Mouse (Mus musculus): ENCODE measurements around the gene Cpe.
A peak's percentile ranks its signal among the peaks of the same experiment; 100 is the strongest.

Gene Cpe

DNA sequence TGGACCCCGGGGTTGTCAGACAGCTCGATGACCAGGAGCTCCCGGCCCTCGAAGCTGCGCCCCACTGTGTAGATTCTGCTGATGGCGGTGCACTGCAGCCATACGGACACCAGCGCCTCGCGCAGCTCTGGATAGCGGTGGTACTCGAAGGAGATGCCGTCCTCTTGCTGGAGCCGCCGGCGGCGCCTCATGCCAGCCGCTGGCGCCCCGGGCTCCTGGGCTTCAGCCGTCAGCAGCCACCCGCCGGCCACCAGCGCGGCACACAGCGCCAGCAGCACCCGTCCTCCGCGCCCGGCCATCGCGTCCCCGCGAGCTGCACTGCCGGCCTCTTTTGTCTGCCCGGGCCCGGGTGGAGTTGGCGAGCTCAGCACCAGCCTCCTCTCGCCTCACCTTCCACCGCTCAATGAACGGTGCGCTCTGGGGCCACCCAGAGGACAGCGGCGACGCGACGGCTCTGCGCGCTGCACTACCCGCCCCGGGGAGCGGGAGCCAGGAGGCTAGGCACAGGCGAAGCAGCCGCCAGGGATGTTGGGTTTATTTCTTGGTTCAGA lies at the start of gene Cpe:
Gene Cpe, minus strand, starts transcription at position 404 of the 551 bp plus-strand sequence.
- DNase-seq (ENCODE audit: low spot score): peak; percentile 60

DNA sequence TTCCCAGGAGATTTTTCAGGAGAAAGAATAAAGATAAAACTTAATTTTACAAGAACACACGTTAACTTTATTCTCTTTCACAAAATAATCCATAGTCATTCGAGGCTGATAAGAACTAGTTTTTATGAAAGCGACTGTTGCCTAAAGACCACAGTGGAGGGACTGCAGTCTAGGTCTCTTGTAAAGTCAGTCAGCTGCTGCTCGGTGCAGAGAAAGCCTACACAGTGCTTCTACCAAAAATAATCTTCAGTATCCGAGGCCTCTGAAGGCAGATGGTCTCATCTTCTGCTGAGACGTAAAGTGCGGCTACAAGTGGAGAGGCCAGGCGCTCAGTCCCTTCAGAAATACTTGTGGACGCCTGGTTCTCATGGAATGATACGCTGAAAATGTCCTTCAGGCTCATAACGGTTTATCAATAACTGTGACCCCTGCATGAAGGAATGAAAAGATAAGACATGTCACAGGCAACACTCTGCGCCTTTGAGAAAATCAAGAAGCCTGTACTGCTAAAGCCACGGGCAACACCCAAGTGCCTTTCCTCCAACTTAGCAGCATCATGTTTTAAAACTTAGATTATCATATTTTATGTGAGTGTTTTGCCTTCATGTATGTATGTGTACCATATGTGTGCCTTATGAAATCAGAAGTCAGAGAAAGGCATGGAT lies 47.8 kb upstream of the Cpe start:
- no peak for DNase-seq (ENCODE audit: low spot score)

- no peak for DNase-seq (ENCODE audit: low spot score)
Measured at GRCm38 (mm10) chr8:64738916-64739315, 46.1 kb upstream of the Cpe start.

DNA sequence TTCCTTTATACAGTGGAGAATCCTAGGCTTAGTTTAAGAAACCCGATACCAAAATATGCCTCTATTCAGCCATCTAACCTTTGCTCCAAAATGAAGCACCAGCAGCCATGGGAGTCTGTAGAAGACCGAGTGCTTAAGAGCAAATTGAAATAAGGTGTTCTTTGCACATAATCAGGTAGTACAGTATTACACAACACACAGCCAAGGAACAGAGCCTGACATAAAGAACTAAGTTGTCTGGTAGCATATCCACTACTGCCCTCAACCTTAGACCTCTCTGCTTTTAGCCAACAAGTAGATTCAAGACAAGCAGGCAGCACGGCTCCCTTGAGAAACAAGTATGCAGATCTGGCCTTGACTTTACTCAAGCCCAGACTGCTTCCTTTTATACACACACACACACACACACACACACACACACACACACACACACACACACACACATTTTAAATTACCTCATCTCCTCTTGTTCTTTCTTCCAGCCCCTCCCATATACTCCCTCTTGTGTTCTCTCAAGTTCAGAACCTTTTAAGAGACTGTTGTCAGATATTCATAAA lies 44.0 kb upstream of the Cpe start:
- DNase-seq (ENCODE audit: low spot score): no peak

DNA sequence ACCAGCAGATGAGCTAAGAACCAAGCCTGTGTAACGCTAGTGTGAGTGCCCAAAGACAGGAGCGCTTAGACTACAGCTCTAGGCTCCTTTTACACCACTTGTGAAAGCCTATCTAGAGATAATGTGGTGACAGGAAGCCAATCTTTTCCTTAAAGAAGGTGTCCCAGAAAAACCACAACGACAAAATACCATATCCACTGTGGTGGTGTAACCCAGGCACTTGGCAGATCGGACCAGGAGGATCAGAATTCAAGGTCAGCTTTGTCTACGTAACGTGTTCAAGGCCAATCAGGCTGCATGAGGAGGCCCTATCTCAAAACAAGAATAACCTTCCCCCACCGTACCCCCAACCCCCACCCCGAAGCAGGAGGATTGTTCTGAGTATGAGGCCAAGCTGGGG lies 42.3 kb upstream of the Cpe start:
- no peak for DNase-seq (ENCODE audit: low spot score)

DNA sequence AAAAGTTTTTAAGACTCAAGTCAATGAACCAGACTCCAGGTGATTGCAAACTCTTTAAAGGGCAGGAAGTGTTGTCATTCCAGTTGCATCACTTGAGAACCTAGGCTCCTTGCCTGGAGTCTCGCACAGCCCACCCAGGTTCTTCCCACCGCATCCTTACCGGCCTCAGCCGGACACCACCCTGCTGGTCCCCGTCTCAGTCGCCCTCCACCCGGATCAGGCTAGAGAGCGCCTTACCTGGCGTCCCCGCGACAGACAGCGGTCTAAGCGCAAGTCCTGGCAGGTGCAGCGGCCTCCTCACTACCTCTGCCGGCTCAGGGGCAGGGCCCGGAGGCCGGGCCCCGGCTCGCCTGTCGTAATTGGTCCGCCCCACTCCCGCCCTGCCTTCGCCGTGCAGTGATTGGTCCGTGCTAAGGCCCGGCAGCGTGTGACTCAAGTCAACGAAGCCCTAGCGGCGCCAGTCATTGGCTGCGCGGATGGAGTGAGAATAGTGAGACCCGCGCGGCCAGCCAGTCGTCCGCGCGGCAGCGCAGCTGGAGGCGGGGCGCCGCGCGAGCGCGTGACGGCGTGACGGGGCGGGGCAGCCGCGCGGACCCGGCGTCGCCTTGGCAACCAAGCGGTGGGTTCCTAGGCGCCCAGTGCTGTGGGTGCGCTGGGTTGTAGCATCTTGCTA lies 40.6 kb upstream of the Cpe start, which contains the start of gene Msmo1:
Gene Msmo1, minus strand, starts transcription at position 522 of the 673 bp plus-strand sequence.
- DNase-seq (ENCODE audit: low spot score): peak; percentile 87

GRCm38 (mm10) chr8:64732596-64732995 lies 39.7 kb upstream of the Cpe start:
- DNase-seq (ENCODE audit: low spot score): no peak

DNA sequence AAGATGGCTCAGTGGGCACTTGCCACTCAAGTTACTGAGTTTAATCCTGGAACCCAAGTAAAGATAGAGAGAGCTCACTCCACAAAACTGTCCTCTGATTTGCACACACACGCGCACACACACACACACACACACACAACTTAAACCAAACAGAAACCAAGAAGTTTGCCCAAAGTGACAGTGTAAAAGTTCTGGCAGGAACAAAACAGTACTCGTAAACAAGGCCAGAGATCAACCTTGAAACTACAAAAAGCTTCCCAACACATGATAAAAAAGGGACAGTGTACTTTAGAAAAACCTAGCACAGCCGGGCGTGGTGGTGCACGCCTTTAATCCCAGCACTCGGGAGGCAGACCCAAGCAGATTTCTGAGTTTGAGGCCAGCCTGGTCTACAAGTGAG lies 35.3 kb upstream of the Cpe start:
- no peak for DNase-seq (ENCODE audit: low spot score)

- no peak for DNase-seq (ENCODE audit: low spot score)
Measured at GRCm38 (mm10) chr8:64726190-64726695, 33.4 kb upstream of the Cpe start.

- no peak for DNase-seq (ENCODE audit: low spot score)
Measured at GRCm38 (mm10) chr8:64723206-64723605, 30.4 kb upstream of the Cpe start.

- no peak for DNase-seq (ENCODE audit: low spot score)
Measured at GRCm38 (mm10) chr8:64717868-64718267, 25.0 kb upstream of the Cpe start.

DNA sequence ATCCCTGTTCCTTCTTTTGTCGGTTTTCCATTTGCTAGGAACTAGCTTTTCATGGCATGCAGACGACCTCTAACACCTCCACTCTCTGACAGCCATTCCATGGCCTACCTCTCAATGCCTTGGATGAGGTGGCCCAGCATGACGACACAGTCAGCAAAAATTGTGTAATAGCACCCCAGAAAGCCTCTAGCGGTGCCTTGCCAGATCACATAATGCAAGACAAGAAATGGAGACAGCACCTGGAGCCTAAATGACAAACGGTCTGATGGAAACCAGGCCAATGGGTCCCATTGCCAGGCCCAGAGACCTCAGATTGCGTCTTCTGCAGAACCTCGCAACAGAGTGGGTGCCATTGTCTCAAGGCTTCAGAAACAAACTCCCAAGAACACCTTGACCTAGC lies 19.6 kb upstream of the Cpe start:
- DNase-seq (ENCODE audit: low spot score): no peak

DNA sequence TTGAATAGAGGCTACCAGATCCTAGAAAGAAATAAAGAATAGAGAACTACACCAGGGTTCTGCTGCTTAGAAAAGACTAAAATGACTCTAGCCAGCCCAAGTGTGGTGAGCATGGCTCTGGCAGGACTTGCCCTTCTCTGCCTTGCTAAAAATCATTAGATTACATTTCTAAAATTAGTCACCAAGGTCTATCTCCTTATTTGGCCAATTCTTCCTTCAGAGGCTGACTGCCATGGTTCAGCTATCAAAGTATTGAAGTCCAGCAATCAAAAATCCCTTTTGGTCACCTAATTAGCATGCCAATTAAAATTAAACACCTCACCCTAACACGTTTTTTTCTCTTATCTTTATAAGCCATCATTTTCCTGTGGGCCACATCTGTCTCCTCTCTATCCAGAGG lies 18.7 kb upstream of the Cpe start:
- DNase-seq (ENCODE audit: low spot score): no peak

- DNase-seq (ENCODE audit: low spot score): no peak
Measured at GRCm38 (mm10) chr8:64707481-64707880, 14.6 kb upstream of the Cpe start.

GRCm38 (mm10) chr8:64703191-64703590 lies 10.3 kb upstream of the Cpe start:
- DNase-seq (ENCODE audit: low spot score): no peak

GRCm38 (mm10) chr8:64691591-64692401 lies 1.1 kb downstream of the Cpe start:
- DNase-seq (ENCODE audit: low spot score): no peak

GRCm38 (mm10) chr8:64690845-64691244 lies 2.0 kb downstream of the Cpe start:
- DNase-seq (ENCODE audit: low spot score): no peak

DNA sequence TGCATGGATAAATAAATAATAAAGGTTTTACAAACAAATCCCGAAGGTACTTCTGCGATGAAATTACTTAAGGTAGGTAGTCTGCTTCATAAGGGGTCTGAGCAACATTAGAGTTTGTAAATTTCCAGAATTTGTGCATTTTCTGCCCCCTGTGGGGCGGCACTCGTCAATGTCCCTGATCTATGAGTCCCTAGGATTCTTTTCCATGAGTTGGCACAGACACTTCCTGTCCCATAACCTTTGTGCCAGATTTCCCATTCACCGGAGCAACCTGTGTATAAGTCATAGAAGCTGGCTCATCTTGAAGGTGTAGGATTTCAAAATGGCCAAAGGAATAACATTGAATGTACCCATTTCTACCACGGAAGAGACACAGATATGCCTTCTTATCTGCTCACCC lies 2.5 kb downstream of the Cpe start:
- no peak for DNase-seq (ENCODE audit: low spot score)

DNA sequence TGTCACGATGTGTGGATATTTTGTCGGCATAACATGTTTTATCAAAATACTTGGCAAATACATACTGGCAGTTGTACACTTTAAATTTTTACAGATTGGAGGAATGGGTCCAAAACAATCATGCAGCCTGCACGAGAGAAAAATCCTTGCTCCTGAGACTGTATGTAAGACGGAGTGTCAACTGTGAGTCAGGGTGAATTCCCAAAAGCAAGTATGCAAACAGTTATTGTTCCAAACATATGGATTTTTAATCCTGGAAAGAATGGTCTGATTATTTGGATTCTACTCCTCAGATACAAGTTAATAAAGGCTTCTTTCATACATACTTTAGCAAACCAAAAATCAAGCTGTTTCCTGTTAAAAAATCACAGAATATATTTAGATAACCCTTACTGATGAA lies 4.1 kb downstream of the Cpe start:
- DNase-seq (ENCODE audit: low spot score): no peak

- no peak for DNase-seq (ENCODE audit: low spot score)
Measured at GRCm38 (mm10) chr8:64688161-64688560, 4.7 kb downstream of the Cpe start.

- DNase-seq (ENCODE audit: low spot score): no peak
Measured at GRCm38 (mm10) chr8:64682501-64682900, 10.4 kb downstream of the Cpe start.

DNA sequence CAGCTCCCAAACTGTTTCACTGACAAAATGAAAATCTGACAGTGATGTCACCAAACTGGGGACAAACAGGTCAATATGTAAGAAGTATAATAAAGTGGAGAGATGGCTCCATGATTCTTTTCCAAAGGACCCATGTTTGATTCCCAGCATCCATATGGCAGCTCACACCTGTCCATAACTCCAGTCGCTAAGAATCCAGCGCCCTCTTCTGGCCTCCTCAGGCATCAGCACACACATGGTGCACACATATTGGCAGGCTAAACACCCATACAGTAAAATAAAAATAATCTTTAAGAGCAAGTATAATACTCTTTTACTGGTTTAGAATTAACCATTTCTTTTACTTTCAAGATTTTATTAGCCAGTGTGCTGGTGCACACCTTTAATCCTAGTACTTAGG lies 16.5 kb downstream of the Cpe start:
- DNase-seq (ENCODE audit: low spot score): no peak

Data from urinary bladder, postnatal 25 days (tissue).